Comparison of ENCODE assay signal across 9 mouse cellular contexts in genomic region chr10:70173314-70173713, GRCm38 (mm10). TPM values are rescaled to one million over a fixed set of nuclear protein-coding genes. Genes with fewer than 3 reads are reported as not detected.
A peak's percentile ranks its signal among the peaks of the same experiment; 100 is the strongest.
DNase-seq lines count a peak whose midpoint lies in the region; ATAC-seq and TF ChIP-seq lines count a peak whose summit lies in the region.
"Had no signal": no experiment of that assay in that cellular context is flagged by ENCODE, and none has a peak within 500 bp of the region (broad histone marks: within the 10 kb centered on the region; RNA-seq: fewer than 3 reads in every experiment).

No protein-coding gene starts in this region.

- H3K27me3 ChIP-seq in midbrain, postnatal 0 days (ENCODE audit: insufficient read depth, low read length): no peaks in the 10 kb centered on the region
- H3K27me3 ChIP-seq in midbrain, embryonic 13.5 days: no peaks in the 10 kb centered on the region
- H3K27me3 ChIP-seq in limb, embryonic 11.5 days (ENCODE audit: control insufficient read depth, insufficient read depth, low read length): no peaks in the 10 kb centered on the region
- no peaks in the 10 kb centered on the region for H3K27me3 ChIP-seq in neural tube, embryonic 11.5 days (ENCODE audit: control insufficient read depth, insufficient read depth, low read length)
- H3K27me3 ChIP-seq: neural tube, embryonic 12.5 days had no signal

- H3K9me3 ChIP-seq in midbrain, postnatal 0 days (ENCODE audit: low read length): no peaks in the 10 kb centered on the region
- no peaks in the 10 kb centered on the region for H3K9me3 ChIP-seq in midbrain, embryonic 13.5 days
- H3K9me3 ChIP-seq in limb, embryonic 11.5 days (ENCODE audit: control insufficient read depth, low read length): no peaks in the 10 kb centered on the region
- no peaks in the 10 kb centered on the region for H3K9me3 ChIP-seq in neural tube, embryonic 11.5 days (ENCODE audit: control insufficient read depth, low read length)
- H3K9me3 ChIP-seq: neural tube, embryonic 12.5 days had no signal

- DNase-seq in midbrain, postnatal 0 days (ENCODE audit: low spot score): peak; percentile 59
- DNase-seq in T-cell, adult 2 months (ENCODE audit: low spot score): peak; percentile 41
- peak; percentile 83 for DNase-seq in cerebellum, postnatal 10 days
- peak; percentile 72 for DNase-seq in limb, embryonic 11.5 days (ENCODE audit: low spot score)
- peak; percentile 68 for DNase-seq in neural tube, embryonic 11.5 days (ENCODE audit: low spot score)
- peak; percentile 69 to 70 for DNase-seq in thymus, postnatal 36 days

- no peak overlapping the region for H3K9ac ChIP-seq in midbrain, postnatal 0 days (replicated peaks; ENCODE audit: low read length, poor library complexity, severe bottlenecking)
- no peak overlapping the region for H3K9ac ChIP-seq in midbrain, embryonic 13.5 days (replicated peaks)
- no peak overlapping the region for H3K9ac ChIP-seq in limb, embryonic 11.5 days (ENCODE audit: low read length)
- H3K9ac ChIP-seq in neural tube, embryonic 11.5 days (ENCODE audit: low read length): no peak overlapping the region
- H3K9ac ChIP-seq: neural tube, embryonic 12.5 days had no signal

- TF ChIP-seq CTCF in midbrain, postnatal 0 days (IDR thresholded peaks at IDR 0.05): peak; percentile 74

- no peak overlapping the region for H3K27ac ChIP-seq in midbrain, postnatal 0 days (ENCODE audit: low read depth, low read length)
- H3K27ac ChIP-seq in midbrain, embryonic 13.5 days: no peak overlapping the region
- H3K27ac ChIP-seq in limb, embryonic 11.5 days (replicated peaks; ENCODE audit: low read depth, low read length): no peak overlapping the region
- H3K27ac ChIP-seq in neural tube, embryonic 11.5 days (ENCODE audit: low read depth, low read length): no peak overlapping the region
- H3K27ac ChIP-seq: neural tube, embryonic 12.5 days had no signal

- no peak overlapping the region for H3K4me2 ChIP-seq in midbrain, postnatal 0 days (ENCODE audit: low read depth, low read length, poor library complexity, severe bottlenecking)
- H3K4me2 ChIP-seq in midbrain, embryonic 13.5 days (replicated peaks): no peak overlapping the region
- no peak overlapping the region for H3K4me2 ChIP-seq in limb, embryonic 11.5 days (ENCODE audit: low read depth, severe bottlenecking)
- H3K4me2 ChIP-seq in neural tube, embryonic 11.5 days (ENCODE audit: low read depth): no peak overlapping the region
- H3K4me2 ChIP-seq: neural tube, embryonic 12.5 days had no signal

- no peaks in the 10 kb centered on the region for H3K4me1 ChIP-seq in midbrain, postnatal 0 days (ENCODE audit: insufficient read depth, low read length)
- peaks cover 13% of the 10 kb centered on the region for H3K4me1 ChIP-seq in midbrain, embryonic 13.5 days (replicated peaks)
- H3K4me1 ChIP-seq in limb, embryonic 11.5 days (ENCODE audit: control insufficient read depth, insufficient read depth, low read length): no peaks in the 10 kb centered on the region
- H3K4me1 ChIP-seq in neural tube, embryonic 11.5 days (ENCODE audit: control insufficient read depth, insufficient read depth, low read length): no peaks in the 10 kb centered on the region

- H3K36me3 ChIP-seq in midbrain, postnatal 0 days (ENCODE audit: insufficient read depth, low read length): peaks cover 18% of the 10 kb centered on the region; the same call in 1 of the 2 replicates
- H3K36me3 ChIP-seq in midbrain, embryonic 13.5 days: peaks cover 43% of the 10 kb centered on the region
- peaks cover 11% of the 10 kb centered on the region for H3K36me3 ChIP-seq in limb, embryonic 11.5 days (ENCODE audit: control insufficient read depth, insufficient read depth, low read length)
- H3K36me3 ChIP-seq in neural tube, embryonic 11.5 days (ENCODE audit: control insufficient read depth, insufficient read depth, low read length): no peaks in the 10 kb centered on the region; the same call in 1 of the 2 replicates

- WGBS in midbrain, postnatal 0 days: 54% methylated on average over 3 of the region's 3 CpGs
- 62% methylated on average over 3 of the region's 3 CpGs for WGBS in midbrain, embryonic 13.5 days
- WGBS in limb, embryonic 11.5 days: 58% methylated on average over 3 of the region's 3 CpGs
- 60% methylated on average over 3 of the region's 3 CpGs for WGBS in neural tube, embryonic 11.5 days

- no peak for ATAC-seq in midbrain, postnatal 0 days (ENCODE audit: low FRiP score)
- no peak for ATAC-seq in midbrain, embryonic 13.5 days
- ATAC-seq in granulocyte monocyte progenitor cell, adult 5-6 weeks (replicated peaks; ENCODE audit: poor library complexity, severe bottlenecking): peak; percentile 95
- no peak for ATAC-seq in limb, embryonic 11.5 days (ENCODE audit: insufficient number of reproducible peaks, low FRiP score, low TSS enrichment, low read depth)
- ATAC-seq in neural tube, embryonic 11.5 days (ENCODE audit: insufficient read depth, low FRiP score, low TSS enrichment): no peak

- H3K4me3 ChIP-seq in midbrain, postnatal 0 days (ENCODE audit: low read depth, low read length): no peak overlapping the region
- H3K4me3 ChIP-seq in midbrain, embryonic 13.5 days (replicated peaks): no peak overlapping the region
- no peak overlapping the region for H3K4me3 ChIP-seq in limb, embryonic 11.5 days (ENCODE audit: low read depth, low read length)
- H3K4me3 ChIP-seq in neural tube, embryonic 11.5 days (ENCODE audit: low read depth, low read length): no peak overlapping the region
- H3K4me3 ChIP-seq: neural tube, embryonic 12.5 days had no signal

RNA-seq across cellular contexts. Expression of gene Mrln, which starts 31.1 kb away (rescaled TPM):
- 1.9 TPM in 1 of 2 replicates, not detected in the other for total RNA-seq in midbrain, postnatal 0 days (2014; rRNA removed)
- polyA plus RNA-seq in midbrain, postnatal 0 days (2015; fragmentation: Nextera tagmentation; extraction: Ambion mirVana): 1.3 and 1.5 TPM in 2 replicates
- polyA plus RNA-seq in midbrain, embryonic 13.5 days (2015; fragmentation: Nextera tagmentation; extraction: Ambion mirVana): 1.2 TPM in 1 of 2 replicates, not detected in the other
- not detected in 2 replicates for total RNA-seq in granulocyte monocyte progenitor cell, adult 5-6 weeks (2014; fragmentation: Nextera tagmentation)
- total RNA-seq in granulocyte monocyte progenitor cell, adult 5-6 weeks (2017): not detected in 2 replicates
- polyA plus RNA-seq in limb, embryonic 11.5 days (2014; fragmentation: Nextera tagmentation; extraction: Ambion mirVana): 9.9 and 10.4 TPM in 2 replicates
- polyA plus RNA-seq in neural tube, embryonic 11.5 days (2014; fragmentation: Nextera tagmentation; extraction: Ambion mirVana): 8.2 and 11.0 TPM in 2 replicates
